Mouse (Mus musculus): ENCODE measurements around the gene Cdhr5.

The Cdhr5 gene

DNA sequence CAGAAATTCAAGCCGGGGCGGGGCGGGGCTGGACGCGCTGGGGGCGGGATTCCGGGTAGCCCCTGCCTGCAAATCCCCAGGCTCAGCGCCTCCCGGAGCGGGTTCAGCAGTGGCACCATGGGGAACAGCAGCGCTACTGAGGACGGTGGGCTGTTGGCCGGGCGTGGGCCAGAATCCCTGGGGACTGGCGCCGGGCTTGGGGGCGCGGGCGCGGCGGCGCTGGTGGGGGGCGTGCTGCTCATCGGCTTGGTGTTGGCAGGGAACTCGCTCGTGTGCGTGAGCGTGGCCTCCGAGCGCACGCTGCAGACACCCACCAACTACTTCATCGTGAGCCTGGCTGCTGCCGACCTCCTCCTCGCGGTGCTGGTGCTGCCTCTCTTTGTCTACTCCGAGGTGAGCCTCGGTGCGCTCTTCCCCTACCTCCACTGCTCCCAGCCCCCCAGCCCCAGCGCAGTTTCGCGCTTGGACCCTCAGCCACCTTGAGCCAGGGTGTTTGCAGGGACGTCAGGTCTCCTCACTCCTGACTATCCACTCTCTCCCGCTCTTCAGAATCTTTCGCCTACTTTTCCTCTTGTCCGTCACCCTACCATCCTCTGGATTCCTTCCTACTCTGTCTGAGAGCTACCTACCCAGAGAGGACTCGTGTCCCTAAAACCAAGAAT is 15.5 kb upstream of the Cdhr5 start, which contains the start of gene Drd4:
Gene Drd4 (plus strand): TSS at position 86 of the 662 bp plus-strand sequence.
- ChIA-PET POLR2A (interaction anchor here (0.6 to 4.2 kb wide), 12 partner anchors 9 to 212 kb away, joined by 3 to 32 read pairs (median 4); partner anchors contain the start of genes Sct (in 2 of the 4), Cdhr5 (in 1 of the 4) and Eps8l2 (in 1 of the 4)), CTCF (interaction anchor here in 1 of 4 experiments (0.6 kb wide), 1 partner anchor 13 kb away, joined by 3 read pairs; the partner anchor contains the start of gene Sct)

DNA sequence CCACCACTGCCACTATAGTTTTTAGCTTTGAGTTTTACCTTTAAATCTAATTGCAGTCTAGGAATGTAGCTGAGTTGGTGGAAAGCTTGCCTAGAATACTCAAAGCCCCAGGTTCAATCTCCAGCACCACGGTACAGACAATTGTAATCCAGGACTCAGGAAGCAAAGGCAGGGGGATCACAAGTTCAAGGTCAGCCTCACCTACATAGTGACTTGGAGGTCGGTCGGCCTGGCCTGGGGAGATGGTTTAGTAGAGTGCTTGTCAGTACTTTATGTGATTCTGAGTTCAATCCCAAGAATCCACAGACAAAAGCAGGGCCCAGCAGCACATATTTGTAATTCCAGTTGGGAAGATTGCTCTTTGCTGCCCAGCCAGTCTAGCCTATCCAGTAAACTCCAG is 11.5 kb upstream of the Cdhr5 start:
- POLR2A ChIA-PET = interaction anchor here in 1 of 4 experiments (1.0 to 1.6 kb wide), 4 partner anchors 7 to 40 kb away, joined by 3 to 7 read pairs (median 4); partner anchors contain the start of genes Deaf1, Irf7, Sct and Tmem80
- CTCF ChIA-PET = interaction anchor here (0.6 to 1.2 kb wide), 4 partner anchors 9 to 410 kb away, joined by 3 to 5 read pairs (median 4); partner anchors contain the start of gene Sct (in 1 of the 4)

DNA sequence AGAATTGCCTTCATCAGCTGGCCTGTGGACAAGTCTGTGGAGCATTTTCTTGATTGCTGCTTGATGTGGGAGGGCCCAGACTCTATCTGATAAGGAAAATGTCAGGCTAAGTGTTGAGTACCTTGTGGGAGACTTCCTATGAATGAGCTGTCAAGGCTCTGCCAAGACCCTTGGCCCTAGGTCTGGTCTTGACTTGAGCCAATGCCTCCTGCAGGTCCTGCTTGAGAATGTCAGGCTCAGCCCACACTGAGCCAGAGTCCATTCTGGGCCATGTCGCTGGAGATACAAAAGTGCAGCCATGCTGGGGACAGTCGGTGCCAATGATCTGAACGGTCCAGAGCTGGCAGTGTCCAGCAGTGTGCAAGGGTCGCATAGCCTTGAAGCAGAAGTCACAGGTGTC is 6.2 kb upstream of the Cdhr5 start:
- CTCF ChIA-PET = interaction anchor here in 2 of 4 experiments (0.5 to 0.6 kb wide), 2 partner anchors 11 to 270 kb away, joined by 4 to 7 read pairs; no protein-coding TSS in a partner anchor
- POLR2A ChIA-PET = interaction anchor here in 2 of 4 experiments (0.7 to 1.5 kb wide), 3 partner anchors 10 to 43 kb away, joined by 3 to 4 read pairs (median 3); no protein-coding TSS in a partner anchor

DNA sequence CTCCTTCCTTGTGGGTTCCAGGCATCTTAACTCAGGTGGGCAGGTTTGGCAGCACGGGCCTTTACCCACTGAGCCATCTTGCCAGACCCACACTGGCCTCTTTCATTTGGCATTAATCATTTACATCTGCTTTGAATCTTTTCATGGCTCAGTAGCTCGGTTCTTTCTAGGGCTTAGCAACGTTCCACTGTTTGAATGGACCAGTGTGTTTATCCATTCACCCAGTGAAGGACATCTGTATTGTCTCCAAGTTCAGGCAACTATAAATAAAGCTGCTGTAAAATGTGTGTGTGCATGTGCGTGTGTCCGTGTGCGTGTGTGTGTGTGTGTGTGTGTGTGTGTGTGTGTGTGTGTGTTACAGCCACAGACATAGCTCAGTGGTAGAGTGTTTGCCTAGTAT is 4.9 kb upstream of the Cdhr5 start:
- ChIA-PET POLR2A (interaction anchor here in 2 of 4 experiments (0.6 to 1.4 kb wide), 6 partner anchors 7 to 950 kb away, joined by 3 to 4 read pairs (median 3); no protein-coding TSS in a partner anchor), CTCF (interaction anchor here in 1 of 4 experiments (1.6 kb wide), 1 partner anchor 29 kb away, joined by 4 read pairs; no protein-coding TSS in a partner anchor)

DNA sequence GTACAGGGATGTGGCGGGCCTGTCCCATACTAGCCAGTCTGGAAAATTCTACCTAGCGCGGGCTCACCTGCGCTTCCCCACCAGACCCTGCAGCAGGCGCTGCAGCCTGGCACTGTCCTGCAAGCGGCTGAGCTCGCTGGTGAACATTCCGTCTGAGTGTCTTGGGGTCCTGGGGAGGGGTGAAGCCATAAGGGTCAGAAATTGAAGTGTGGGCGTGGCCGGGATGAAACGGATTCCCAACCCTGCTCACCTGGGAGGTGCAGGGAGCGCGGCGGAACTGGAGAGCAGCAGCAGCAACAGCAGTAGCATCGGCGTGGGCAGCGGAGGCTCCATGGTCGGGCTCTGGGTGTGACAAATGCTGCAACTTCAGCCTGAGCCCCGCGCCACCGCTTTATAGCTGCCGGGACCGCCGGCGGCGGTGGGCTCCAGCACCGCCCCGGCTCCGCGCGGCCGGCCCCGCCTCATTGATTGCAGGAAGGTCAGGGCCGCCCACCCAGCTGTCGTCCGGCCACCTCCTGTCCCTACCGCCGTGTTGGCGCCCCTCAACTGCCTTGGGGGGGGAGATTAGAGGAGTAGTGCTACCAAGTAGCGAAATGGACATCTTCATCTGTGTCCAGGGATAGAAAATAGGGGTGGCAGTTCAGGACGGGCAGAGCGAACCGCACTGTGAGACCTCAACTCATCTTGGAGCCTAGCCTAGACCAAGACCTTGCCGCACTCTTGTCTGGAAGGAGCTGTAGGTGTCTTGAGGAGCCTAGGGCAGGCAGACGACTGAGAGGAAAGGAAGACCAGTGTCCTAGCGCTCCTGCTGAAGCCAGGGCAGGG is 2.4 kb upstream of the Cdhr5 start, which contains the start of gene Sct:
Gene Sct (minus strand): TSS at position 368 of the 825 bp plus-strand sequence.
- ChIA-PET POLR2A (interaction anchor here in 3 of 4 experiments (0.8 to 4.0 kb wide), 36 partner anchors 9 to 320 kb away, joined by 3 to 32 read pairs (median 4); partner anchors contain the start of genes Taldo1 (in 2 of the 3), Deaf1 (in 1 of the 3), Irf7 (in 1 of the 3) and Rassf7 (in 1 of the 3)), CTCF (interaction anchor here (0.5 to 1.8 kb wide), 27 partner anchors 9 to 202 kb away, joined by 3 to 10 read pairs (median 3); partner anchors contain the start of genes Irf7 (in 2 of the 4), Taldo1 (in 2 of the 4) and Eps8l2 (in 1 of the 4))

DNA sequence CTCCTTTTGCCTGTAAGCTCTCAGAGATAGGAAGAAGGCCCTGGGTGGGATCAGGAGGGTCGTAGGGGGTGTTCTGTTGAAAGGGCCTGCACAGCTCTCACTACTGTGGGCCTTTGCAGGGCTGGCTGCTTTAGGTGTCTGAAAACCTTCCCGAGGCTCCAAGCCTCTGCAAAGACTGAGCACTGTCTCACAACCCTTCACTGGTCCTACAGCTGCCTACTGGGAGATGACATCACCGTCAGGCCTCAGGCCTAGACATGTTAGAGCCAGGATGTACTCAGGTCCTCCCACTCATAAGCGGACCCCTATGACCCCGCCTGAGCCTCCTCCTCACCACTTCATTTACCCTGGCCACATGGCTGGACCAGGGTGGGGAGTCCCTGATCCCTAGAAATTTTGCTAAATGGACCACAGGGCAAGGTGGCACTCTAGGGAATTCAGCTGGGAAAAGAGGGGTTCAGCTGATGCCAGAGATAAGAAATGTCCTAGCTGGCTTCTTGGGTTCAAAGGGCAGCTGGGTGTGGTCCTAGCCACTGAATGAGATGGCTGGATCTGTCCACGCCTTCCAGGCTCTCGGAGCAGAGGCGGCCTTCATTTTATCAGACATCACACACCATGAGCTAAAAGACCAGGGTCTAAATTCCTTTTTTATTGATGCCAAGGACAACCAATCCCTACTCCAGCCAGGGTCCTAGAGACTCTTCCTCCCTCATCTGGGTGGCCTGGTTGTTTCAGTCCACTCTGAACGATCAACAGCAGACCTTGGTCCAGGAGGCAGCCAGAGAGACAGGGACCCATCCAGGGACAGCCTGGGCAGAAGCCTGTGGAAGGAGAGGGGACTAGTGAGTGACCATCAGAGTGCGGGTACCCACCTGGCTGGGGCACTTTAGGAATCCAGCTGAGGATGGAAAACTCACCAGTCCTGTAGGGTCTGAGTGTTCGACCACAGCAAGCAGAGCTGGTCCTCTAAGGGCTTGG is 1.4 kb upstream of the Cdhr5 start:
- POLR2A ChIA-PET = interaction anchor here in 3 of 4 experiments (0.8 to 4.0 kb wide), 31 partner anchors 7 to 319 kb away, joined by 3 to 32 read pairs (median 3); partner anchors contain the start of genes Deaf1 (in 1 of the 3), Drd4 (in 1 of the 3), Irf7 (in 1 of the 3) and Rassf7 (in 1 of the 3)
- CTCF ChIA-PET = interaction anchor here in 3 of 4 experiments (0.7 to 1.8 kb wide), 19 partner anchors 8 to 206 kb away, joined by 3 to 7 read pairs (median 4); partner anchors contain the start of genes Eps8l2 (in 1 of the 3), Irf7 (in 1 of the 3) and Taldo1 (in 1 of the 3)

DNA sequence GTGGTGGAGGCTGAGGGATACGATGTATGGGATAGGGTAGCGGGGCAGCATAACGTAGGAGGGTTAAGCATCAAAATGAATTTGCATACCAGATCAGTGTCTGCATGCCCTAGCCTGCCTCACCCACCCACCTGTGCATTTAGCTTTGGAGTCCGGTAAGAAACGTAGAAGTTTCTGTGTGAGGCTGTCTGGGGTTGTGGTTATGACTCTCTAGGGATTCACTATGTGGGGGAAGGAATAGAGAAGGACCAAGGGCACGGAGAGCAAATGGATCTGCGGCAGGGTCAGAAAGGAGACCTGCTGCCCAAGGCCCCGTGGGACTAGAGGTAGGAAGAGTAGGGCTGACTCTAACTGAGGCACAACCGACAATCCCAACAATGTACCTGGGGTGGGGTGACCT is 1.2 kb downstream of the Cdhr5 start:
- CTCF ChIA-PET = interaction anchor here in 1 of 4 experiments (0.7 kb wide), 1 partner anchor 13 kb away, joined by 4 read pairs; no protein-coding TSS in a partner anchor

DNA sequence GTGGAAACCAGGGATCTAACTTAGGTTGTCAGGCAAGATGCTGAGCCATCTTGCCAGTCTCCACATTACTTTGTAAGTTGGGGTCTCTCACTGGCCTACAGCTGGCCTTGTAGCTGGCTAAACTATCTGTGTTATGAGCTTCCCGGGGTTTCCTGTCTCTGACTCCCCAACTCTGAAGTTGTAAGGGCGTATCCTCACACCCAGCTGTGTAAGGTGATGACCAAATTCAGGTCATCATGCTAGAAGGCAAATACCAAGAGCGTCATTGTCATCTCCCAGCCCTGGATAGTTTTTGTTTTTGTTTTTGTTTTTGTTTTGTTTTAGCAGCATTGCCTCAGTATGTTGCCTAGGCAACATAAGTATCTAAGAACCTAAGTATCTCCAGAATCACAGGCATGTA is 6.0 kb downstream of the Cdhr5 start:
- ChIA-PET POLR2A (interaction anchor here in 2 of 4 experiments (1.1 to 3.1 kb wide), 2 partner anchors 9 to 93 kb away, joined by 4 to 9 read pairs; partner anchors contain the start of gene Sct (in 1 of the 2)), CTCF (no interaction called here)

More for the DNA sequence above, 1.2 kb downstream of the Cdhr5 start:
- POLR2A ChIA-PET = interaction anchor here in 1 of 4 experiments (0.8 to 1.4 kb wide), 3 partner anchors 9 to 82 kb away, joined by 3 to 5 read pairs (median 3); partner anchors contain the start of genes Hras and Lrrc56

DNA sequence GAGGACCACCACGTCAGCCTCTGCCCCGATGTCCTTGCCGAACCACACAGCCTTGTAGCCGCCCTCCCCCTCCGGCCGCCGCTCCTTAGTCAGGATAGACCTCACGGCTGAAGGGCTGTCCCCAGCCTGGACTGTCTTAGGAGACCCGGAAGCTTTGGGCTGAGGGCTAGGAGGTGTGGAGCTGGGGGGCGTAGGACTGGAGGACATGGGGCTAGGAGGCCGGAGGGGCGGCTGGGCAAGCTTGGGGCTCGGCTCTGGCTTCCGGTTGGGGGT is 7.4 kb downstream of the Cdhr5 start:
- CTCF ChIA-PET = interaction anchor here in 2 of 4 experiments (0.5 to 1.3 kb wide), 3 partner anchors 10 to 242 kb away, joined by 3 read pairs; partner anchors contain the start of gene Sct (in 1 of the 2)
- POLR2A ChIA-PET = interaction anchor here in 2 of 4 experiments (0.6 to 3.1 kb wide), 13 partner anchors 10 to 653 kb away, joined by 3 to 9 read pairs (median 3); partner anchors contain the start of genes Rassf7 (in 1 of the 2), Sct (in 1 of the 2) and Taldo1 (in 1 of the 2)

DNA sequence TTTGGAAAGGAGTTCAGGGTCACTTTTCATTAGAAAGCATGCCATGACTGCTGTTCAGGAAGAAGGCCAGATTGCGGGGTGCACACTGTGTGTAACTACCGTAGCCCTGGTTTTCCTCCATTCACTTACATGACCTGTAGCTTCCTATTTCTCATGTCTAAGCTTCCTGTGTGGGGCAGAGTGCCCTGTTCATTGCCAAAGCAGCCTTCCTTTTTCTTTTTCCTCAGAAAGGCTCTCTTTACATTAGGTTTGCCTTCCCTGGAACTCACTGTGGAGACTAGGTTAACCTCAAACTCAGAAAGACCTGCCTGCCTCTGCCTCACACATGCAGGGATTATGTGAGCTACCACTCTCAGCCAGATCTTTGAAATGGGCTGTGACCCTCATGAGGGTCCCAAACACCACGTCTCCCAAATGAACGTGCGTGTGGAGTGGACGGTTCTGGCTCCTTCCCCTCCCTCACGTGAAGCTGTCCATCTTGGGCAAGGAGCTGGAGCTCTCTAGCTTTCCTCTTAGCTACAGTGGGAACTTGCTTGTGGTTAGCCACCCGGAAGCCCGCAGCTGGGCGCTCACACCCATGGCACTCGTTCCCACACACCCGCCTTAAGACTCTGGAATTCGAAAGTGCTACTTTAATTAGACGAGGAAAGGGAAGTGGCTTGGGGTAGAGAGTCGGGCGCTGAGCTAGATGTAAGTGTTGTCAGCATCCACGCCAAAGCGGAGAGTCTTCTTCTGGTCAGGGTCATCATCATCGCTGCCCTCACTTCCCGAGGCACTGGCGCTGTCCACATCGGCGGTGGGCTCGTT is 7.9 kb downstream of the Cdhr5 start:
- CTCF ChIA-PET = interaction anchor here in 2 of 4 experiments (0.5 to 1.3 kb wide), 4 partner anchors 10 to 242 kb away, joined by 3 to 5 read pairs (median 3); partner anchors contain the start of gene Sct (in 1 of the 2)
- POLR2A ChIA-PET = interaction anchor here in 2 of 4 experiments (0.6 to 3.1 kb wide), 16 partner anchors 8 to 653 kb away, joined by 3 to 9 read pairs (median 3); partner anchors contain the start of genes Cdhr5 (in 1 of the 2), Rassf7 (in 1 of the 2), Rnh1 (in 1 of the 2) and Sct (in 1 of the 2)

DNA sequence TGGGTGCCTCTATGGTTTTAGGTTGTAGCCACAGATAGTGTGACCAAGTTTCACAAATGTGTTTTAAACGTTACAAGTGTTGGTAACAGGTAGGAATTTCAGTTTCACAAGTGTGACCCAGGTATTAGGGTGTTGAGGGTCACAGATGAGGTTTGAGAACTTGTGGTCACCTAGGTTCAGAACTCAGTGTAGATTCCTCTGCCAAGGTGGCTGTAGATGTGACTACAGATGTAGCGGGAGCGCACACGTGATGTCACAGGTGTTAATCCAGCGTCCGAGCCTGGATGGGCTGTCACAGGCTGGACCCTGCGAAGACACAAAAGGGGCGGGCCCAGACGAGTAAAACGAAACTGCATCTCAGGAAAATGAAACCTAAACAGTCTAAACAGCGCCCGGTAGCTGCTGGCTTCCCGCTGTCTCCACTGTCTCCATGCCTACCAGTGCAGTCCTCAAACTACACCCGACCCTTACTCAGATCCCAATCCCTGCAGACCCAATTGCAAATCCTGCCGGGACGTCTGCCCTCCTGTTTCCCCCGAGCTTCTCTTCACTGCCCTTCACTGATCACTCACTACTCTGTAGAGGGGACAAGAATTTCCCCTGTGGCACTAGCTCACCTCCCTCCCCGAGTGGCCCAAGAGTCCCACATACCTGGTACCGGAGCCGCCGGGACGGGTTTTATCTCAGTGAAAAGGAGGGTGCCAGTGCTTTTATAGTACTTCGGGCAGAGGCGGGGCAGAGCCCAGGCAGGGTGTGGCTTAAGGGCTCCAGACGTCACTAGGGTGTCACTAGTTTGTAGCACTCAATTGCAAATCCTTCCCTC is 10.6 kb downstream of the Cdhr5 start, which contains the start of gene Irf7:
Gene Irf7 (minus strand): TSS at position 743 of the 823 bp plus-strand sequence.
- POLR2A ChIA-PET = interaction anchor here in 2 of 4 experiments (0.6 to 1.5 kb wide), 8 partner anchors 11 to 72 kb away, joined by 3 to 4 read pairs (median 3); partner anchors contain the start of genes Eps8l2 (in 1 of the 2), Rassf7 (in 1 of the 2) and Sct (in 1 of the 2)
- CTCF ChIA-PET = interaction anchor here in 3 of 4 experiments (0.6 to 1.2 kb wide), 4 partner anchors 11 to 90 kb away, joined by 3 to 5 read pairs (median 3); partner anchors contain the start of genes Sct (in 2 of the 3) and Cdhr5 (in 1 of the 3)

DNA sequence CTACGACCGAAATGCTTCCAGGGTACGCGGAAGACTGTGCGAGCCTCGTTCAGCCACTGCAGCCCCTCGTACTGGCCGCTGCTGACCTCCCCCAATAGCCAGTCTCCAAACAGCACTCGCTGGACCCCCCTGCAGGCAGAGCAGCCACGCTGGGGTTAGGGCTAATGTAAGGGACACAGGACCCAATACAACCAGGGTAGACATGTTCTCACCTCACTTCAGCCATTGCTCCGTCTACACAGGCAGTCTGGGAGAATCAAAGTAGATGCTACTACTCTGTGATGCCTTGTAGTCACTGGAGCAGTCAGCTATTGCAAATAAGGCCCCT is 11.2 kb downstream of the Cdhr5 start:
- POLR2A ChIA-PET = interaction anchor here in 2 of 4 experiments (0.8 to 1.3 kb wide), 5 partner anchors 29 to 73 kb away, joined by 3 to 4 read pairs (median 3); partner anchors contain the start of genes Eps8l2 (in 1 of the 2) and Rassf7 (in 1 of the 2)
- CTCF ChIA-PET = interaction anchor here in 1 of 4 experiments (0.6 kb wide), 1 partner anchor 11 kb away, joined by 5 read pairs; the partner anchor contains the start of gene Cdhr5

DNA sequence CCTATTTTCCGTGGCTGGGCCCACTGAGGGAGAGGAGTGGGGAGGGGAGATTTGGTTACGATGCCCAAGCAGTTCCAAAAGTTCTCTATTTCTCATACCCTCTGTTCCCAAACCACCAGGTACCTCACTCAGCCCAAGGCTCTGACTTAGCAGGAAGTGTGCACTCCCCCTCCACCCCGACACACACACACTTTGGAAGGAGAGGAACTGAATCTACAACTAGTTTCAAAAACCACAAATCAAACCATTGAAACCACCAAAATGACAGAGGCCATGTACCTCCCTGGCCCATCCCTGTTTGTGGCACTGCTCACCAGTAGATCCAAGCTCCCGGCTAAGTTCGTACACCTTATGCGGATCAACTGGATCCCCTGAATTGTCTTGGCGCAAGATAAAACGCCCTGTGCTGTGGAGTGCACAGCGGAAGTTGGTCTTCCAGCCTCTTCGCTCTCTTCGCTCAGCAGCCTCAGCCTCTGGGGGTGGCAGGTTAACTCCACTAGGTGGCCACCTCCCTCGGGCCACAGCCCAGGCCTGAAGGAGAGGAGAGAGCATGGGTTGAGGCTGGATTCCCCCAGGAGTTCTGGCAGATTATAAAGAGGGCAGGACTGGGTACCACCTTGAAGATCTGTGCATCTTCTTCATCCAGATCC is 11.7 kb downstream of the Cdhr5 start:
- CTCF ChIA-PET = interaction anchor here in 3 of 4 experiments (1.1 to 1.4 kb wide), 5 partner anchors 11 to 204 kb away, joined by 3 to 5 read pairs (median 4); no protein-coding TSS in a partner anchor
- POLR2A ChIA-PET = interaction anchor here in 2 of 4 experiments (0.7 to 2.2 kb wide), 10 partner anchors 10 to 178 kb away, joined by 3 to 11 read pairs (median 4); partner anchors contain the start of genes Deaf1 (in 1 of the 2), Eps8l2 (in 1 of the 2) and Tmem80 (in 1 of the 2)
